Mouse (Mus musculus) liver, embryonic 11.5 days (tissue): ENCODE results near the gene Pigk. TPM values are rescaled to one million over a fixed set of nuclear protein-coding genes. Genes with fewer than 3 reads are reported as not detected.

Source experiments
- ATAC-seq: fragments of 200-750 bp; cut with Nextera tagmentation; replicated peaks from 2 replicates; pipeline ENCODE4 v1.8.0; 2017; ENCODE audit warnings: moderate number of reproducible peaks, mild to moderate bottlenecking, moderate TSS enrichment, moderate library complexity; ENCODE audit not compliant: low FRiP score
- DNase-seq: peaks from one replicate; pipeline ENCODE4 v3.0.0-alpha.2; 2017; ENCODE audit warnings: low spot score
- H3K27ac ChIP-seq: fragments of 300-500 bp; sonication (generic); 2 replicates; pipeline ENCODE4 v1.5.1; 2014; ENCODE audit warnings: mild to moderate bottlenecking, low read depth, low read length, control low read depth
- H3K27me3 ChIP-seq: fragments of 300-500 bp; sonication (generic); replicated peaks from 2 replicates; pipeline ENCODE4 v1.6.1; 2014; ENCODE audit warnings: low read length, mixed read lengths; ENCODE audit not compliant: control insufficient read depth, insufficient read depth
- H3K36me3 ChIP-seq: fragments of 300-500 bp; sonication (generic); 2 replicates; pipeline ENCODE4 v1.6.1; 2014; ENCODE audit warnings: mild to moderate bottlenecking, low read length, moderate library complexity, mixed read lengths; ENCODE audit not compliant: control insufficient read depth, insufficient read depth
- H3K4me1 ChIP-seq: fragments of 300-500 bp; sonication (generic); replicated peaks from 2 replicates; pipeline ENCODE4 v1.6.1; 2014; ENCODE audit warnings: low read length, mixed read lengths; ENCODE audit not compliant: control insufficient read depth, insufficient read depth
- H3K4me2 ChIP-seq: fragments of 300-500 bp; sonication (generic); 2 replicates; pipeline ENCODE4 v1.6.1; 2014; ENCODE audit warnings: mild to moderate bottlenecking, control low read depth, moderate library complexity
- H3K4me3 ChIP-seq: fragments of 300-500 bp; sonication (generic); 2 replicates; pipeline ENCODE4 v1.5.1; 2014; ENCODE audit warnings: low read depth, low read length, control low read depth
- H3K9ac ChIP-seq: fragments of 300-500 bp; sonication (generic); 2 replicates; pipeline ENCODE4 v1.6.1; 2014; ENCODE audit warnings: low read depth, low read length, control low read depth
- H3K9me3 ChIP-seq: fragments of 300-500 bp; sonication (generic); 2 replicates; pipeline ENCODE4 v1.6.1; 2016; ENCODE audit warnings: low read length, inconsistent platforms, mixed read lengths; ENCODE audit not compliant: control insufficient read depth
- WGBS: fragments of 180-500 bp; shearing (Covaris S2); extraction: QIAGEN DNeasy Blood & Tissue Kit; methylation state at CpG from one replicate; pipeline ENCODE4 v1.1.7; 2014; 5-methylcytosine and 5-hydroxymethylcytosine counted together
- polyA plus RNA-seq: library from polyadenylated mRNA; unstranded; fragments of >200 nt; fragmentation: Nextera tagmentation; extraction: Ambion mirVana; gene quantifications from 2 replicates; pipeline ENCODE4 v1.2.1, GENCODE M21; 2014

Gene Pigk
- polyA plus RNA-seq, 1 experiment from 2014 or later: 44.2 TPM

DNA sequence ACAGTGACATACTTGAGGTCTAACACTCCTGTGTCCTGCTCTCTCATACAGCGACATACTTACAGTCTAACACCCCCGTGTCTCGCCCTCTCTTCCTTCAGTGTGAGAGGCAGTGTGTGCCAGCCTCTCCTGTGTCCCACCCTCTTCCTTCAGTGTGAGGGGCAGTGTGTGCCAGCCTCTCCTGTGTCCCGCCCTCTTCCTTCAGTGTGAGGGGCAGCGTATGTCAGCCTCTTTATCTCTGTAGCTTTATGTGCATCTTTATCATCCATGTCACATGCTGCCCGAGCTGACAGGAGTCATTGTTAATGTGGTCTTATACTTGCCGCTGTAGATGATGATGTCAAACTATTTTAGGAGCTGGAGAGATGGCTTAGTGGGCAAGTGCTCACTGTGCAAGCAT is 41.6 kb downstream of the Pigk start:
- Histone ChIP-seq H3K27ac (peak overlapping the region; percentile 66), H3K9ac (0 out of 2 replicates have a peak overlapping the region, but pooled peaks have one; percentile 34), H3K4me2 (peak overlapping the region; percentile 31), H3K36me3 (peaks cover 2% of the 10 kb centered on the region; the same call in 1 of the 2 replicates), H3K9me3 (peaks cover 2% of the 10 kb centered on the region; the same call in 1 of the 2 replicates), H3K4me1 (peaks cover 38% of the 10 kb centered on the region), H3K27me3 (no peaks in the 10 kb centered on the region), H3K4me3 (no peak overlapping the region)
- ATAC-seq (peak; percentile 58), DNase-seq (no peak)
- WGBS: 52% methylated on average over 7 of the region's 7 CpGs

DNA sequence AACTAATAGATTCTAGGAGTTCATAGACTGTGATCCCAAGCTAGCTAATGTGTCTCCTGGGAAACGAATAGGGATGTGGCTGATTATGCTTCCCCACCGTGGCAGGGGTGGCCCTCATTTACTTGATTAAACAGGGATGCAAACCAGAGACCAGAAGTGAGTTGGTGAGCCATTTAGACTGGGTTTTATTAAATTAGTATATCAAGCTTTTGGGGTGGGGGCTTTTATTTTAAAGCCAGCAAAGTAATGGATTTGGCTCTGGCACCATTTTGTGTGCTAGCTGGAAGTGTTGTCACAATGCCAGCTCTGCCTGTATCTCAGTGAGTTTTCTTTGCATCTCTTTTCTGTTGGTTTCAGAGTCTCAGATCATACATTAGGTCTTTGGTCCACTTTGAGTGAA is 43.0 kb downstream of the Pigk start:
- Histone ChIP-seq H3K4me1 (peaks cover 43% of the 10 kb centered on the region), H3K4me3 (no peak overlapping the region), H3K9me3 (peaks cover 2% of the 10 kb centered on the region; the same call in 1 of the 2 replicates), H3K27me3 (no peaks in the 10 kb centered on the region), H3K36me3 (peaks cover 2% of the 10 kb centered on the region; the same call in 1 of the 2 replicates), H3K4me2 (no peak overlapping the region), H3K9ac (no peak overlapping the region; the same call in 1 of the 2 replicates), H3K27ac (peak overlapping the region; percentile 72; the same call in 1 of the 2 replicates)
- ATAC-seq (no peak), DNase-seq (no peak)
- WGBS: 74% methylated on average over 2 of the region's 2 CpGs

DNA sequence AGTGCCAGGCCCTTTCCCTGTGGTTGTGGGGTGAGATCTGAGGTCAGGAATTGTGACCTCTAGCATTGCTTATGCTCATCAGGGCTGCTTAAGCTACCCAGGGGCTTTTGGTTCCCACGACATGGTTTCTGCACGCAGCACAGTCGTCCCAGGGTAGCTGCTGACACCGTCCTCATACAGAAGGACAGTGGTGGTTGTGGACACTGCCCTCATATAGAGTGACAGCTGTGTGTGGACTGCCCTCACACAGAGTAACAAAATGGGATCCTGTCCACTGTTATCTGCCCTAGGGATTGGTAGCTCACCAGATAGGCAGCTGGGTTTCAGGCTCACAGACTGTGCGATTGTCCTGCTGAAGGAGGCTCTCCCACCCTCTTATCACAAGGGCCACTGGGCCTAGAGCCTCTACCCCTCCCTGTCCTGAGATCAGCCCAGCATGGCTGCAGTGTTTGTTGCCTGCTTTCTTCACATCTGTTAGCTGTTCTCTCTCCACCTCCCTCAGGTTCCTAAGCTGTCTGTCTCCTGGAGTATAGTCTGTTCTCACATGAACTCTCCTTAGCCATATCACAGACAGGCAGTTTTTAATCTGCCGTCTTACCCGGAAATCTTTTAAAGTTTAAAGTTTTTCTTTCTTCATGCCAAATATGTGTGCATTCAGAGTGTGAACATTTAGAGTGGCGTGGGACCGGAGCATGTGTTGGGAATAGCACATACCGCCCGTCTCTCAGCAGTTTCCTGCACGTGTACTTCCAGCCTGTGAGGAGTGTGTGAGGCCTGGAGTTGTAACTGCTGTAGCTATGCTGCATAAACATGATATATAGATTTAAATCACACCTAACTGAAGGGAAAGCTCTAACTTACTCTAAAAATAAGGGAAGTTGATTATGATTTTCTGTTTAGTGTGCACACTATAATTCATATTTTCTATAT is 43.8 kb downstream of the Pigk start:
- ATAC-seq: peak; percentile 97
- DNase-seq: no peak

DNA sequence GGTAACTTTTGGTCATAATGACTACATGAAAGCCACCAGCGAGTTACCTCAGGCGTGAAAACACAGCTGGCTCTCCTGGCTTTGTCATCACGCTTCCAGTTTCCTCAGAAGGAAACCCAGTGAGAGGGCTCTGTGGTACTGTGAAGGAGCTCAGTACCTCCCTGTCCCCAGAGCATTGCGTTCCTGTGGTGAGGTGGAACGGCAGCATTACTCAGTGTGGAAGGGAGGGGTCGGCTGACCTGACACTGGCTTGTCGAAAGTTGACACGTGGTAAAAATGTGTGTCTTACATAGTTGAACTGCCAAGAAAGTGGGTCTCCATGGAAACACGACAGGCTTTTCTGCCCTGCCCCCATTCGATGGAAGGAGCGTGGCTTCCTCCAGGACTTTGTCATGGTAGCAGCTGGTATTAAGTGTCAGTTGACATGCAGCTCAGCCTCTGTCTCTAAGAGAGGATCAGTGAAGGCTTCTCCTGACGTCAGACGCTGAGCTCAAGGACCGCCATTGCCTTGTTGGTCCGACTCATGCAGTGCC is 44.7 kb downstream of the Pigk start:
- DNase-seq: no peak
- Histone ChIP-seq H3K4me3 (no peak overlapping the region), H3K9me3 (no peaks in the 10 kb centered on the region), H3K9ac (0 out of 2 replicates have a peak overlapping the region, but pooled peaks have one; percentile 30), H3K27me3 (no peaks in the 10 kb centered on the region), H3K36me3 (no peaks in the 10 kb centered on the region), H3K27ac (peak overlapping the region; percentile 72), H3K4me1 (peaks cover 56% of the 10 kb centered on the region), H3K4me2 (no peak overlapping the region)
- WGBS: 68% methylated on average over 15 of the region's 15 CpGs
- ATAC-seq: no peak

More for the DNA sequence above, 43.8 kb downstream of the Pigk start:
- peaks cover 48% of the 10 kb centered on the region for H3K4me1 ChIP-seq
- H3K27me3 ChIP-seq: no peaks in the 10 kb centered on the region
- H3K36me3 ChIP-seq: no peaks in the 10 kb centered on the region
- peak overlapping the region; percentile 72 for H3K27ac ChIP-seq
- no peak overlapping the region for H3K4me3 ChIP-seq
- H3K9me3 ChIP-seq: no peaks in the 10 kb centered on the region
- H3K4me2 ChIP-seq: peak overlapping the region; percentile 35
- peak overlapping the region; percentile 20 for H3K9ac ChIP-seq
- 58% methylated on average over 12 of the region's 12 CpGs for WGBS

DNA sequence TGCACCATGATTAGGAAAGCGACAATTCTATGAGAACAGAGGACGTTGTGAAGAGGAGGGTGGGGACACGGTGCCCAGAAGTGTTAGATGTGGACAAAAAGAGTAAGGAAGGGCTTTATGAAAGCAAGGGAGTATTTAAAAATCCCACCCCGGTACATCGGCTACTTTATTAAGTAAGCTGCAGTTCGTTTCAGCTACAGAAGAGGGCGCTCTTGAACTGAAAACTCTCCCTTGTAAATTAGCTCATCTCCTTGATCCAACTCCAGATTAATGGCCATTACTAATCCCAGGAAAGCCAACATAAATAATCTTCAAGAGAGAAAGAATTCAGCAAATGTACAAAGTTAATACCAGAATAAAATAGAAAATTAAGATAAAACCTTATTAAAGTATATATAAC is 47.2 kb downstream of the Pigk start:
- Histone ChIP-seq H3K27me3 (no peaks in the 10 kb centered on the region), H3K9ac (no peak overlapping the region), H3K27ac (no peak overlapping the region), H3K36me3 (no peaks in the 10 kb centered on the region), H3K4me2 (no peak overlapping the region), H3K4me3 (no peak overlapping the region), H3K9me3 (no peaks in the 10 kb centered on the region), H3K4me1 (peaks cover 58% of the 10 kb centered on the region)
- no peak for DNase-seq
- no peak for ATAC-seq
- 30% methylated on average over 7 of the region's 7 CpGs for WGBS

DNA sequence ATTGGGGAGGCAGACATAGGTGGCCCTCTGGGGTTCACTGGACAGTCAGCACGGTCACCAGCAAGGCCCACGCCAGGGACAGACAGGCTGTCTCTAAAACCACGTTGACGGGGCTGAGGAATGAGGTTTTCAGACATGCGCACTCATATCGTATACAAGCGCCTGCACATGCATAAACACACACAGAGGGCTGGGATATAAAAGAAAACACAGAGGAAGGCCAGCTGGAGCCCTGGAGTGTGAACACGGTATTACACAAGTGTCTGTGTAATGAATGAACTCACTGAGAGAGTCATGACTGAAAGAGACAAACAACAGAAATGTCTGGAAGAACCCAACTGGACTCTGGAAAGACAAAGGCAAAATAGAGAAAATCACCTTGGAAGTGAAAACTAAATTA is 47.8 kb downstream of the Pigk start:
- Histone ChIP-seq H3K27me3 (no peaks in the 10 kb centered on the region), H3K36me3 (no peaks in the 10 kb centered on the region), H3K4me3 (no peak overlapping the region), H3K9me3 (no peaks in the 10 kb centered on the region), H3K4me2 (no peak overlapping the region), H3K4me1 (peaks cover 53% of the 10 kb centered on the region), H3K9ac (no peak overlapping the region), H3K27ac (no peak overlapping the region)
- 83% methylated on average over 8 of the region's 8 CpGs for WGBS
- DNase-seq (no peak), ATAC-seq (no peak)

DNA sequence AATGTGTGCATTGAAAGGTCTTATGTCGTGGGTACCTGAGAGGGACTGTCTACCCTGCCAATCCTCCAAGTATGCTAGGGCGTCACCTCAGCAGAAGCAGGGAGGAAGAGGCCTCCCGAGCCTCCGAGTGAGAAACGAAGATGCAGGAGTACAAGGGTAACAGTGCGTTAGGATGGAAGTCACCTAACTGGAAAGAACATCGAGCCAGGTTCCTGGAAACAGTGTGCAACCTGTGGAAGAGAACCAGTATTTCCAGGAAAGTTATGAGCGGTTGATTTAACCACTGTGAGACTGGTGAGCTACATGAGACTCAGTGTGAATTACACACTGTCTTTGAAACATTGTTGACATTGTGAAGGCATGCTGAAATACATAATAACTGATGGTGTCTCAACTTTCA is 48.4 kb downstream of the Pigk start:
- Histone ChIP-seq H3K4me2 (peak overlapping the region; percentile 70; the same call in 1 of the 2 replicates), H3K27ac (peak overlapping the region; percentile 15; the same call in 1 of the 2 replicates), H3K9ac (no peak overlapping the region), H3K27me3 (no peaks in the 10 kb centered on the region), H3K4me1 (peaks cover 48% of the 10 kb centered on the region), H3K36me3 (no peaks in the 10 kb centered on the region), H3K9me3 (no peaks in the 10 kb centered on the region), H3K4me3 (no peak overlapping the region)
- ATAC-seq (no peak), DNase-seq (no peak)
- 66% methylated on average over 8 of the region's 8 CpGs for WGBS

DNA sequence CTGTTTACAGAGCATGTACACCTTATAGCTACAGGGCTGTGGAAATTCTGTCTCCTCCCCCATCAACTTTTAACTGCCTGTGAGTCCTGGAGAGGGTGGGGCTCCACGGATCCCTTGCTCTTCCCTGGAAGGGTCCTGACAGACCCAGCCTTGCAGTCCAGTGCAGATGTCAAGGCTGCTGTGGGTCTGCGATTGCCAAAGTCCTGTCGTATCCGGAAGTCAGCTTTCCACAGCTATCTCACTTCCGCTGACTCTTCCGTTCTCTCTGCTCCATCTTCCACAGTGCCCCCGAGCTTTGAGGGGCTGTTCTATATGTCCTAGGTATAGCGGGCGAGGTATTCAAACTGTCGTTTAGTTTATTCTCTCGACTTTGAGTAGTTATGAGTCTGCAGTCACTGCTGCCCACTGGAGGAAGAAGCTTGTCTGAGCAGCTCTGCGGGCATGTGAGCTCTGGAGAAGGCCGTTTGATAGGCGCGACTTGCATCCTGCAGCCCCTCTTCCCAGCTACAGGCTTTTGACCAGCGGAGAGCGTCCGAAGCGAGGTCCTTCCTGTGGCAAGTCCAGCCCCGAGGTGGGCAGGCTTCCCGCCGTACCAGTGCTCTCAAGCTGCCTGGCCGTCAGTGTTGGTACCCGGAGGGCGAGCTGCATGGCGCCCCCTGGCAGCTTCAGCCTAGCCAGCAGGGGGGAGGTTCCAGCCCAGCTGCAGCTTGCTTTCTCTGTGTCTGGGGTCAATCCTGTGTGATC is 49.4 kb downstream of the Pigk start:
- Histone ChIP-seq H3K4me2 (peak overlapping the region; percentile 70), H3K9me3 (no peaks in the 10 kb centered on the region), H3K27ac (peak overlapping the region; percentile 72), H3K9ac (peak overlapping the region; percentile 67), H3K36me3 (no peaks in the 10 kb centered on the region; the same call in 1 of the 2 replicates), H3K4me3 (peak overlapping the region; percentile 55), H3K4me1 (peaks cover 40% of the 10 kb centered on the region), H3K27me3 (no peaks in the 10 kb centered on the region)
- WGBS: 19% methylated on average over 26 of the region's 26 CpGs
- ATAC-seq (peak; percentile 74), DNase-seq (peak; percentile 67)
